Mouse (Mus musculus): ENCODE measurements around the gene Bckdha. TPM values are rescaled to one million over a fixed set of nuclear protein-coding genes. Genes with fewer than 3 reads are reported as not detected.

The Bckdha gene
- polyA plus RNA-seq, 1 experiment, result 56.1 TPM

DNA sequence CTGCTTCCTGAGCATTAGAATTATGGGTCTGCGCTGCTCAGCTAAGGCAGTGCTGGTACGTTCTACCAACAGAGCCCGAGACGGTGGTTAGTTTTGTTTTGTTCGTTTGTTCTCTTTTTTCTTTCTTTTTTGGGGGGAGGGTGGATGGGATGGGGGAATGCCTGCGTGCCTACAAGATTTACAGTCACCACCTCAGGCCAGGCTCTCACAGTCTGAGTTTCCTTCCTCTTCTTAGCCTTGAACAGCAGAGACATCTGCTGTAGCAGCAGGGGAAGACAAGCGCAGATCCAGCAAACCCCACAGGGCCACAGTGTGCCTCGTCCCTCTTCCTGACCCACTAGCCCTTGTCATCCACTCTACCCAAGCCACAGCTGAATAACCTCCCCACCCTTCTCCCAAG lies 7.5 kb downstream of the Bckdha start:
- Histone ChIP-seq H3K4me1 (ENCODE audit: control insufficient read depth, insufficient read depth, low read length) (peaks cover 33% of the 10 kb centered on the region), H3K4me3 (ENCODE audit: insufficient read depth, low read length) (peak overlapping the region; percentile 19), H3K27ac (ENCODE audit: insufficient read depth, low read depth, low read length) (peak overlapping the region; percentile 90)
- TF ChIP-seq POLR2A (IDR thresholded peaks at IDR 0.05; ENCODE audit: borderline replicate concordance, low read depth, low read length) (no peak), CTCF (IDR thresholded peaks at IDR 0.05; ENCODE audit: low read depth, low read length) (peak; percentile 40)

DNA sequence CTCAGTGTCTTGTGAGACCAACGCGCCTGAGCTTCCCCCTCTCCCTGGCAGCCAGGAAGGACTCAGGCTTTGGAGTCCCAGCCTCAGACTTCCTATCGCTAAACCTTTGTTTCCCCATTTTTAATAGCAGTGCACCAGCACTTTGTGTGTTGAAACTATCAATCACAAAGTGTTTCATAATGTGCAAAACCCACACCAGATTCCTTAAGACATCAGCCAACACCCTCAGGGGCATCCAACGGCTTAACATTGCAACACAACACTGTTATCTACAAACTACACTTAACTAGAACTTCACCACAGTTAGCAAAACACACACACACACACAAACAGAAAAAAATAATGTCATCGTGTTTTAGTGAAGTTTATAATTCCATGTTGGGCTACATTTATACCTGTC lies 8.9 kb downstream of the Bckdha start:
- Histone ChIP-seq H3K4me1 (ENCODE audit: control insufficient read depth, insufficient read depth, low read length) (peaks cover 35% of the 10 kb centered on the region), H3K27ac (ENCODE audit: insufficient read depth, low read depth, low read length) (peak overlapping the region; percentile 90), H3K4me3 (ENCODE audit: insufficient read depth, low read length) (no peak overlapping the region)
- TF ChIP-seq CTCF (IDR thresholded peaks at IDR 0.05; ENCODE audit: low read depth, low read length), result no peak
- TF ChIP-seq POLR2A (IDR thresholded peaks at IDR 0.05; ENCODE audit: borderline replicate concordance, low read depth, low read length), result no peak

DNA sequence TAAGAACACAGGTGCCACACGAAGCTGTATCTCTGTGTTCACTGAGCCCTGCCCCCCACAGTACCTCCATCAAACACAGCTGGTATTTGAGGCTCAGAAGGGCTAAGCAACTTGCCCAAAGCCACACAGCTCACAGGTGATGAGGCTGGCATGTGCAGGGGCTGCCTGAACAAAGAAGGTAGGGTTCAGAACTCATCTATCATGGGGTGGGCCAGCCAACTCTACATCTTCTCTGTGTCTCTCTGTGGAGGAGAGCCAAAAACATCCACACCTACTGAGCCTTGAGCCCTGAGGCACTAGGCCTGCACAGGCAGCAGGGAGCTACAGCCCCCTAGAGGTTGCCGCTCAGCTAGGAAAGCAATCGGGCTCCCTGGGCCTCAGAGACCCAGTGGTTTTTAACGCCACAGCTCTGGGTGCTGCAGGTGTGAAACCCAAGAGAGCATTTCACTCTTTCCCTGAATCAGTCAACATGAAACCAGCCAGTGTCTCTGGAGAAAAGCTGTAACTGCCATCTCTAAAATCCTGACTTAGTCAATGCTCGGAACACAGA lies 11.1 kb downstream of the Bckdha start:
- Histone ChIP-seq H3K27ac (ENCODE audit: insufficient read depth, low read depth, low read length) (no peak overlapping the region), H3K4me1 (ENCODE audit: control insufficient read depth, insufficient read depth, low read length) (peaks cover 46% of the 10 kb centered on the region), H3K4me3 (ENCODE audit: insufficient read depth, low read length) (no peak overlapping the region)
- no peak for TF ChIP-seq CTCF (IDR thresholded peaks at IDR 0.05; ENCODE audit: low read depth, low read length)
- no peak for TF ChIP-seq POLR2A (IDR thresholded peaks at IDR 0.05; ENCODE audit: borderline replicate concordance, low read depth, low read length)

DNA sequence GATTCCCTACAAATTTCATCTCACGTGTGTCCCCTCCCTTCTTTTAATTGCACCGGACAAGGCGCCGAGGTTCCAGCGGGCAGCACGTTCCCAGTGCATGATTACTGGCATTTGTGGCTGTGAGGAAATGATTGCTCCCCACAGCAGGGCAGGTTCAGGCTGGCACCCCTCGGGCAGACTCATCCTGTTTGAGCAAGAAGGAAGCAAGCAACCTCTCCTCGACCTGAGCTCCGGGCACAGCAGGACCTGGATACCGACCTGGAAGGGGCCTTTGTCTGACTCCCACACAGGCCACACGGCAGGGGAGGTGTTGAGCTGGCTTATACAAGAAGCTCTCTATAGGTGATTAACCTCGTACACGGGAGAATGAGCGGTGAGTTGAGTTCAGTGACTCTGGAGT lies 13.7 kb downstream of the Bckdha start:
- Histone ChIP-seq H3K4me3 (ENCODE audit: insufficient read depth, low read length) (no peak overlapping the region), H3K4me1 (ENCODE audit: control insufficient read depth, insufficient read depth, low read length) (peaks cover 29% of the 10 kb centered on the region), H3K27ac (ENCODE audit: insufficient read depth, low read depth, low read length) (no peak overlapping the region)
- TF ChIP-seq CTCF (IDR thresholded peaks at IDR 0.05; ENCODE audit: low read depth, low read length), result no peak
- TF ChIP-seq POLR2A (IDR thresholded peaks at IDR 0.05; ENCODE audit: borderline replicate concordance, low read depth, low read length), result no peak

DNA sequence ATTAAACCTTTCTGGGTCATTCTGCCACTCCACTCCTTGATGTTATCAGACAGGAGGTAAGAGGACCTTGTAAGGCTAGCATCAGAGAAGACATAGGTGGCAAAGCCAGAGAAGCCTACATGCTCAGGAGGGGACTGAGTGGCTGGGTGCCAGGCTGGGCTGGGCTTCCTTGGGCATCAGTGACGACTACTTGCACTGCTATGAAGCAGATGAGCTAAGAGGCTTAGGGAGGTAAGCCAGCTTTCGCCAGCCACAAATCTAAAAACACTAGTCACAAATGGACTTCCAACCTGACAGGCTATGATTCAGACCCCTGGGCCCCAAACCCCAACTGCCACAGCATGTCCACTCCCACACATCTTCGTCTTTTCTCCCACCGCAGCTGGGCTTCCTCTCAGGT lies 14.2 kb downstream of the Bckdha start:
- no peak overlapping the region for H3K27ac ChIP-seq (ENCODE audit: insufficient read depth, low read depth, low read length)
- TF ChIP-seq CTCF (IDR thresholded peaks at IDR 0.05; ENCODE audit: low read depth, low read length) (no peak), POLR2A (IDR thresholded peaks at IDR 0.05; ENCODE audit: borderline replicate concordance, low read depth, low read length) (no peak)
- H3K4me3 ChIP-seq (ENCODE audit: insufficient read depth, low read length), result no peak overlapping the region
- peaks cover 26% of the 10 kb centered on the region for H3K4me1 ChIP-seq (ENCODE audit: control insufficient read depth, insufficient read depth, low read length)

DNA sequence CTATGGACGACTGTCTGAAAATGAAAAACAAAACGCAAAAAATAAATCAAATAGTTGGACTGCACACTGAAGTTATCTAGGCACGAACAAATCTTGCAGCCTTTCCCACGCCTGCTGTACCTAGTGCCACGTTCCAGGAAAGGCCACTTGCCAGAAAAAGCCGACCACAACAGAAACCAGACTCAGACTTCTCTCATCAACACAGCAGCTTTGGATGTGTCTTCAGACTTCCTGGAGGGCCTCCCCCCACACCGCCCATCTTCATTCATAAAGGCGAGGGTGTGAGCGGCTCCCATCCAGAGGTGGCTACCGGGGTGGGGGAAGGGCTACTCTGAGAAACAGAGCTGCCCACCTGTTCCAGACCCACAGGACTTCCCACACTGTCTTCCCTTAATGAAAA lies 14.6 kb downstream of the Bckdha start:
- Histone ChIP-seq H3K27ac (ENCODE audit: insufficient read depth, low read depth, low read length) (no peak overlapping the region), H3K4me1 (ENCODE audit: control insufficient read depth, insufficient read depth, low read length) (peaks cover 21% of the 10 kb centered on the region), H3K4me3 (ENCODE audit: insufficient read depth, low read length) (no peak overlapping the region)
- no peak for TF ChIP-seq POLR2A (IDR thresholded peaks at IDR 0.05; ENCODE audit: borderline replicate concordance, low read depth, low read length)
- no peak for TF ChIP-seq CTCF (IDR thresholded peaks at IDR 0.05; ENCODE audit: low read depth, low read length)

DNA sequence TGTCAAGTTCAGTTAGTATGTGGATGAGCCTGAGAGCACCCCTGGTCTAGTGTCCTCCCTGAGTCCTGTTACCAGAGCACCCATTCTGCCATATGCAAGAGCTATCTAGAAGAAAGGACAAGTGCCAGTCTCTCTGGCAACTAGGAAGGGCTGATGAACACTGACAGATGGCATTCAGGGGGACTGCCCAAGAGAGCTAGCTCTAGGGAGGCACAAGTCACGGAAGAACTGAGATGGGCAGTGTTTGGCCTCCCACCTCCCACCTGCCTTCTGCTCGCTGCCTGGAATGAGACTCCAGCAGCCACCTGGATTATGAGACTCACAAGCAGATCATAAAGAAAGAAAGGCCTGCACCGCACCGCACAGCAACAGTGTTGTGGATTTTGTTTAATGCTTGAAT lies 19.0 kb downstream of the Bckdha start:
- TF ChIP-seq CTCF (IDR thresholded peaks at IDR 0.05; ENCODE audit: low read depth, low read length) (no peak), POLR2A (IDR thresholded peaks at IDR 0.05; ENCODE audit: borderline replicate concordance, low read depth, low read length) (no peak)
- Histone ChIP-seq H3K4me1 (ENCODE audit: control insufficient read depth, insufficient read depth, low read length) (peaks cover 10% of the 10 kb centered on the region), H3K4me3 (ENCODE audit: insufficient read depth, low read length) (no peak overlapping the region), H3K27ac (ENCODE audit: insufficient read depth, low read depth, low read length) (no peak overlapping the region)

DNA sequence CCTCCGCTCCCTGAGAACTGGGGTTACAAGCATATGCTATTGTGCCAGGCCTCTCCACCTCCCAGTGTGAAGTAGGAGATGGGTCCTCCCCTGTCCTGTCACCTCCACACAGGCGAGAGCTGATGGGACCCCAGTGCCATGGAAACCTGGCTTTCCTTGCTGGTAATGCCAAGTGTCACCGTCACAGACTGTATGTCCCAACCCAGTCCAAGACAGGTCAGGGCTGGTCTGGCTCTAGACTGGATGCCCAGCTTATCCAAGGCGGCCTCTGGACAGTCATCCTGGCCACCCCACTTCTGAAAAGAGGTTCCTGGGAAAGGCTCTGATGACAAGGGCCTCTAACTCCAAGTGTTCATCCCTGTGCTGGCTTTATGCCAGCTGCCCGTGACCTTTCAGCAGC lies 21.7 kb downstream of the Bckdha start:
- Histone ChIP-seq H3K27ac (ENCODE audit: insufficient read depth, low read depth, low read length) (no peak overlapping the region), H3K4me1 (ENCODE audit: control insufficient read depth, insufficient read depth, low read length) (peaks cover 19% of the 10 kb centered on the region), H3K4me3 (ENCODE audit: insufficient read depth, low read length) (no peak overlapping the region)
- TF ChIP-seq CTCF (IDR thresholded peaks at IDR 0.05; ENCODE audit: low read depth, low read length), result no peak
- no peak for TF ChIP-seq POLR2A (IDR thresholded peaks at IDR 0.05; ENCODE audit: borderline replicate concordance, low read depth, low read length)

DNA sequence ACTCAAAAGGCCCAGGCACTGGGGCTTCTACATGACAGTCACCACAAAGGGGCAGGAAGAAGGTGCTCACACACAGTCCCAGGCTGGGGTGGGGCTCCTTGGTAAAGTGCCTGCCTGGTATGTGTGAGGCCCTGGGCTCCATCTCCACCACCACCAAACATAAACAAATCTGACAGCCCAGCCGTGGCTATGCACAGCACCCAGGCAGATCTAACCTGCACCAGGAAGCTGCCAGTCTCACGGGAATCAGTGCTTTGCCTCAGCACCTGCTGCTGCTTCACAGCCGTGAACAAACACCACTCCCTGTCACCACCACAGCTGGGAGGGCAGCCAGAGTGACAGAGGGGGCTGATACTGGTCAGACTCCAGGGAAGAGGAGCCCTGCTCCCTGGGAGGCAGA lies 22.4 kb downstream of the Bckdha start:
- TF ChIP-seq POLR2A (IDR thresholded peaks at IDR 0.05; ENCODE audit: borderline replicate concordance, low read depth, low read length) (no peak), CTCF (IDR thresholded peaks at IDR 0.05; ENCODE audit: low read depth, low read length) (no peak)
- Histone ChIP-seq H3K27ac (ENCODE audit: insufficient read depth, low read depth, low read length) (no peak overlapping the region), H3K4me1 (ENCODE audit: control insufficient read depth, insufficient read depth, low read length) (peaks cover 27% of the 10 kb centered on the region)

DNA sequence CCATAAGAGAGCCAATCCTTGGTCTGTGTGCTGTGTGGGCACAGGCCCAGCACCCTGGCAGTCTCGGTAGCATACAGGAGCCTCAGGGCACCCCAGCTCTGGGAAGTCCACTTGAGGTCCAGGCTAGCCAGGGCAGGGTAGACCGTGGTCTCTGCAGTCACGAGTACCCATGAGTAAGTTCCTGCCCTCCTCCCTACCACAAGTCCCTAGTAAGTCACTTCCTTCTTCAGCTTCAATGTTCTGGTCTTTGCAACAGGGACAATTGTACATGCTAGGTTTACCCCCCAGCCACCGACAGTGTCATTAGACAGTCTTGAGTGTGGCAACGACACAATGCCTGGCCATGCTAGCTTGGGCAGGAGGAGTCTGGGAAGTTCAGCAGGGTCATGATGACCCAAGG lies 26.1 kb downstream of the Bckdha start:
- no peak for TF ChIP-seq CTCF (IDR thresholded peaks at IDR 0.05; ENCODE audit: low read depth, low read length)
- no peak for TF ChIP-seq POLR2A (IDR thresholded peaks at IDR 0.05; ENCODE audit: borderline replicate concordance, low read depth, low read length)
- Histone ChIP-seq H3K27ac (ENCODE audit: insufficient read depth, low read depth, low read length) (peak overlapping the region; percentile 97), H3K4me1 (ENCODE audit: control insufficient read depth, insufficient read depth, low read length) (peaks cover 39% of the 10 kb centered on the region), H3K4me3 (ENCODE audit: insufficient read depth, low read length) (no peak overlapping the region)

More for the DNA sequence above, 22.4 kb downstream of the Bckdha start:
- H3K4me3 ChIP-seq (ENCODE audit: insufficient read depth, low read length), result no peak overlapping the region

DNA sequence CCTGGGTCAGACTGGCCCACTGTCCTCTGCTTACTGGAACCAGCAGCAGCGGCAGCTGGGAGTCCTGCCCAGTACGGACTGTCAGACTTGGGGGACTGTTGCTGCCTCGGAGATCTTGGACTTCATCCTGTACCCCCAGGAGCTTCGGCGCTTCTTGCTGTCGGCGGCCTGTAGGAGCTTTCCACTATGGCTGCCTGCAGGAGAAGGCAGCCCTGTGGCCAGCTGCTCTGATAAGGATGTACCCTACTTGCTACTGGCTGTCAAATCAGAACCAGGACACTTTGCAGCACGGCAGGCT lies 30.5 kb downstream of the Bckdha start:
- no peak overlapping the region for H3K27ac ChIP-seq (ENCODE audit: insufficient read depth, low read depth, low read length)
- peak overlapping the region; percentile 62 for H3K4me3 ChIP-seq (ENCODE audit: insufficient read depth, low read length)
- no peak for TF ChIP-seq CTCF (IDR thresholded peaks at IDR 0.05; ENCODE audit: low read depth, low read length)
- TF ChIP-seq POLR2A (IDR thresholded peaks at IDR 0.05; ENCODE audit: borderline replicate concordance, low read depth, low read length), result no peak
- H3K4me1 ChIP-seq (ENCODE audit: control insufficient read depth, insufficient read depth, low read length), result peaks cover 29% of the 10 kb centered on the region
